Mouse (Mus musculus) kidney, adult 2 months (tissue): Measurements from ENCODE around the gene Sfmbt2.

ENCODE experiments used
- CTCF ChIP-seq: fragments of 200-500 bp; conservative IDR thresholded peaks from 2 replicates; pipeline ENCODE4 v1.5.1; 2011; ENCODE audit warnings: low read depth, mild to moderate bottlenecking, control low read depth, low read length, moderate library complexity, mixed read lengths; ENCODE audit not compliant: insufficient read depth, insufficient read length
- POLR2A ChIP-seq: fragments of 200-500 bp; IDR thresholded peaks from one replicate; pipeline ENCODE4 v1.6.1; 2011; ENCODE audit warnings: low read depth, low read length, control low read depth

DNA sequence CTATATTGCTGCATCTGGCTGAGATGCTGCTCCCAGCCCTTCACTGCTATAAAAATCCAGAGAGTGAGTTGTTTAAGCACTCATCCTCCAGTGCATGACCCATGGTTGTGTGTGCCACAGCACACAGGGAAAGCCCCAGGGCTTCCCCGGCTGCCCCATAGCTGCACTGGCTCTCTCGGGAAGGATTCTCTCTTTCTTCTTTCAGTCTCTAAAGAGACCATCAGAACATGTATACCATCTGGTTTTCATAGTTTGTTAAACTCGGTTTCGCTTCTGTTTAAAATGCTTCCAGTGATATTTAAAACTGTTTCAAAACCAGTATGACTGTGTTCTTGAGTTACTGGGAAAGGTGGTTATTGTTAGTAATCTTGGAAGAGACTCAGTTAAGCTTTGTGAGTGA is 47.1 kb upstream of the Sfmbt2 start:
- TF ChIP-seq CTCF (no peak), POLR2A (no peak)
